Mouse (Mus musculus) left cerebral cortex, postnatal 10 days (tissue): ENCODE data around the gene Hpdl. TPM values are rescaled to one million over a fixed set of nuclear protein-coding genes. Genes with fewer than 3 reads are reported as not detected.
"Not testable (repeated sequence)": the region's sequence is repeated elsewhere in the genome, so short reads cannot be mapped to it uniquely, and the experiment has no call there.

Experiments used
- DNase-seq, 2 experiments: peaks; one replicate each; pipeline ENCODE4 v3.0.0; 2021 to 2022; ENCODE audit warnings: low spot score in 2 of 2, mixed read lengths in 1 of 2; ENCODE audit errors: extremely low spot score in 1 of 2
- intact Hi-C: fragments of 180-260 bp; cut with DNase I; formaldehyde crosslinking; loops from one replicate; pipeline ENCODE4 v1.15.1; 2025
- total RNA-seq, 2 experiments: library from RNA; stranded (reverse); gene quantifications; 2 replicates each; pipeline ENCODE4 v1.2.3; 2021

Gene Hpdl
- under 1 TPM; 0.77 to 0.79 TPM for total RNA-seq

DNA sequence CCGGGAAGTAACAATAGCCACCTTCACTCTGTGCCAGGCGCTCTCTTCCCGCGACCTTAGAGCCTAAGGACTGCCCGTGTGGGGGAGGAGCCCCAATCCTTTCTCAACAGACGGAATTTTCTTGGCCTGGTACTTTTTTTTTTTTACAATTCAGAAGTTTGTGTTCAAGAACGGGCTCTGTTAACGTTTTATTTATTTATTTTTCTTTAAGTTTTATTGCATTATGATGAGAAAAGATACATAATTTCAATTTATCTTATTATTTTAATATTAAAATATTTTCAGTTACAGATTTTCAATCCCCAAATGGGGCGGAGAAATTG is at the start of gene Hpdl:
Gene Hpdl, minus strand, starts transcription at position 14 of the 323 bp plus-strand sequence.
- intact Hi-C loops, result loop anchor here (10.0 kb wide), 1 partner anchor 313 kb away; the partner anchor contains the start of gene Plk3
- DNase-seq, result no peak

DNA sequence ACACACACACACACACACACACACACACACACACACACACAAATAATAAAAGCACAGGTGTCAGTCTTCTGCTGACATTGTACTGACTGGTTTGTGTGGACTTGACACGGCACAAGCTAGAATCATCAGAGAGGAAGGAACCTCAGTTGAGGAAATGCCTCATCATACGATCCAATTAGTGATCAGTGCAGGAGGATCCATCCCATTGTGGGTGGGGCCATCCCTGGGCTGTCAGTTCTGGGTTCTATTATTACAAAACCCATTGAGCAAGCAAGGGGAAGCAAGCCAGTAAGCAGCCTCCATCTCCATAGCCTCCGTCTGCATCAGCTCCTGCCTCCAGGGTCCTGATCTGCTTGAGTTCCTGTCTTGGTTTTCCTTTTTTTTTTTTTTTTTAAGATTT is 48.4 kb upstream of the Hpdl start:
- intact Hi-C loops, result no loop called here

DNA sequence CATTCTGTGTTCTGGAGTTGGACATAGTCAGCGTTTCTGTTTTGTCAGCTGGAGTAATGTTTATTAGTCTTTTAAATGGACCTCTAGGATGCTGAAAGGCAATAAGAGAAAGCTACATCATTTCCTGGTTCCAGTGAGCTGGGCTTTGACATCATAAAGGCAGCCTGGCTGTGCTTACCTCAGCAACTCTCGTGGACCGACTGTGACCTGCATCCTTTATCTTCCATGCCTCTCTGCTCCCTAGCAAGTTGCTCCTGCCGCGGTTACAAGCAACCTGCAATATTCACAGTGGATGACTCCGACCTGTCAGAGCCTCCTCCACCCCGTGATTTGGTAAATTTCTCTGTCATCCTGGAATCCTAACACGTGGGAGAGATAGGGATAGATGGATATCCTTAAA is 40.5 kb upstream of the Hpdl start:
- DNase-seq, result no peak
- intact Hi-C loops, result no loop called here

More for the DNA sequence above, 48.4 kb upstream of the Hpdl start:
- no peak for DNase-seq

DNA sequence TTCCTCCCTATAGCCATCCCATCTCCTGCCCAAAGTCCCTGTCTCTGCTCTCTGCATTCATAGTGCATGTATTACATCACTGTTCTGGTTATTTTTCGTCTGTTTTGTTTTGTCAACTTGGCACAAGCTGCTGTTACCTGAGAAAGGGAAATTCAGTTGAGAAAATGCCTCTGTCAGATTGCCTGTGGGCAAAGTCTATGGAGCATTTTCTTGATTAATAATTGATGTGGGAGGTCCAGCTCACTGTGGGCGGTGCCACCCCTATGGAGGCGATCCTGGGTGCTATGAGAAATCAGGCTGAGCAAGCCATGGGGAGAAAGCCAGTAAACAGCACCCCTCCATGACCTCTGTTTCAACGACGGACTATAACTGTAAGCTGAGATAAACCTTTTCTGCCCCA is 38.2 kb upstream of the Hpdl start:
- intact Hi-C loops, result no loop called here
- DNase-seq, result no peak

DNA sequence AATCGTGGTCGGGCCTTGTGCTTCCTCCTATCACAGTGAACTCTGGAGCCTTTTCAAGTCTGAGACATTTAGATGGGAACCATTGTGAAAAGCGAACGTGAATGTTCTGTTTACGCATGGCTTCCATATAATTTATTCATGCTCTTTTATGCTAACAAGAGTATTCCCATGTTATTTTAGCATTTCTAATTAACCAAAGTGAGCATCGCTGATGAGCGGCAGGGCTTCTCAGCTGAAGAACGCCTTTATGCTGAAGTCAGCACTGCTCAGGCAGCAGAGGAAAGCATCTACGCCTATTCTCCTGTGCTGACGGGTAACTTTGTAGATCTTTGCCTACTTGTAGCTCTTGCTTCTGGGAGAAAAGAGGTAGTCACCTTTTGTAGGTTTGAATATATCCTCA is 35.7 kb upstream of the Hpdl start:
- DNase-seq, result no peak
- intact Hi-C loops, result no loop called here

DNA sequence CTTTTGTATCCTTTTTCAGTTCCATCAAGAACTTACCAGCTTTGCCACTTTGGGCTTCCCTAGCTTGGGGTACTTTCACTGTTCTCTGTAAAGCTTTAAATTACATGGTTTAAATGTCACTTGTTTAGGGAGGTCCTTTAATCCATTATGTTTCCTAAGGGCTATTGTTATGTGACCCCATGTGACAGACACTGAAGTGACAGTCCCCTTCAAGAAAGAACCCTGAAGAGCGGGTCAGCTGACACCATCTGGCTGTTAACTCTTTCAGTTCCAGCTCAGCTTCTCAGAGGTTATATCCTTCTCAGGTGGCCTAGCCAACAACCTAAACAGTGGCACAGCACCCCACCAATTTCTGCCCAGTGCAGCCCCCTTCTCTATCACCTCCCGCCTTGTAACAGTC is 32.8 kb upstream of the Hpdl start:
- no peak for DNase-seq
- intact Hi-C loops, result no loop called here

DNA sequence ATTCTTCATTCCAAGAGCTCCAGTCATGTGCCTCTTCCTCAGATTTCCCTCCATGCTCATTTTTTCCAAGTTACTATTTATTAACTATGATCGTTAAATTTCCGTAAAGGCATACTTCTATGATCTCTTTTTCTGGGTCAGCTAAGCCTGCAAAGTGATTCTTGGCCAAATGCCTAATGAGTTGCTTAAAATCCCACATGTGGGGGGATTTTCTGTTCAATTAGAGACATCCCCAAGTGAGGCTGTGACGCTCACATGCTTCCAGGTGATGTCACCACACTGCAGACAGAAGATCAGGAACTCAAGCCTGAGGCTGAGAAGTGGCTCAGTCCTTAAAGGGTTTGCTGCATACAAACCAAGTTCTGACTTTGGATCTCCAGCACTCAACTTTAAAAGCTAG is 28.4 kb upstream of the Hpdl start:
- intact Hi-C loops, result no loop called here

DNA sequence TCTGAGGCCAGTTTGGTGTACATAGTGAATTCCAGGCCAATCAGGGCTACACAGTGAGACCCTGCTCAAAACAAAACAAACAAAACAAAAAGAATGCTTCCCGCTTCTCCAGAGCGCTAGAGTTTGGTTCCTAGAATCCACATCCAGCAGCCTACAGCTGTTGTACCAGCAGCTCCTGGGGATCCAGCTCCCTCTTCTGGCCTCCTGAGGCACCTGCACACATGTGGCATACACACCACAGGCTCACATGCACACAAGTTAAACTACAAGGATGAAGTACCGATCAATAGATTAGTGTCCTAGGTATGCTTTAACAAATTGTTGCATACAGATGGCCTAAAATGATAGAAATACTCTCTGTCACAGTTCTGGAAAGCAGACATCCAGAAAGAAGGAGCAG is 22.8 kb upstream of the Hpdl start:
- no peak for DNase-seq
- intact Hi-C loops, result no loop called here

More for the DNA sequence above, 28.4 kb upstream of the Hpdl start:
- DNase-seq, result no peak

DNA sequence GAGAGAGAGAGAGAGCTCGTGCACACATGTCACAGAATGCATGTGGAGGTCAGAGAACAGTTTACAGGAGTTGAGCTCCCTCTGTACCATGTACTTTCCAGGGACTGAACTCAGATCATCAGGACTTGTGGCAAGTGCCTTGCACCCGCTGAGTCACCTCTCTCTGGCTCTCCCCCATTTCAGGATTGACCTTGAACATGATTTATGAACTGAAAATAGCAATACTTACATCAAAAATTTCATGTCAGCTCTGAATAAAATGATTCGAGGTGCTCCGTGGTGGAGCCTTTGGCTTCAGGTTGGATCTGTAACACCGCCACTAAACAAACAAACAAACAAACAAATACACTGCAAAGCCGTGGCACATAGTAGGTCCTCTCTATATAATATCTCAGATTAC is 19.3 kb upstream of the Hpdl start:
- intact Hi-C loops, result no loop called here
- no peak for DNase-seq

DNA sequence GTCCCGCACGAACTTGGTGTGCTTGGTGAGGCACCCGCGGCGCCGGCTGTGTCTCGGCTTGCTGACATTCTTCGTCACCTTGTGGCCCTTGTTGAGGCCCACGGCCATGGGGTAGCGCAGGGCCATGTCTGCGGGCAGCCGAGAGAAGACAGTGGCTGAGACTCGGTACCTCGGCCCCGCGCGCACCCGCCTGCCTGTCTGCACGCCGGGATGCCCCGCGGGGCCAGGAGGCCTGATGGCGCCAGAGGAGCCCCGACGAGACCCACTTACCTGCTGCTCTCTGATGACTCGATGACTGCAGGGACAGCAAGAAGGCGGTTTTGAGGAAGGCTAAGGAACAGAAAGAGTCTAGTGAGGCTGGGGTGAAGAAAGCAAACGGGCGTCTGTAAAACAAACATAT is 18.6 kb upstream of the Hpdl start:
- DNase-seq, intact Hi-C loops: not testable (repeated sequence)

DNA sequence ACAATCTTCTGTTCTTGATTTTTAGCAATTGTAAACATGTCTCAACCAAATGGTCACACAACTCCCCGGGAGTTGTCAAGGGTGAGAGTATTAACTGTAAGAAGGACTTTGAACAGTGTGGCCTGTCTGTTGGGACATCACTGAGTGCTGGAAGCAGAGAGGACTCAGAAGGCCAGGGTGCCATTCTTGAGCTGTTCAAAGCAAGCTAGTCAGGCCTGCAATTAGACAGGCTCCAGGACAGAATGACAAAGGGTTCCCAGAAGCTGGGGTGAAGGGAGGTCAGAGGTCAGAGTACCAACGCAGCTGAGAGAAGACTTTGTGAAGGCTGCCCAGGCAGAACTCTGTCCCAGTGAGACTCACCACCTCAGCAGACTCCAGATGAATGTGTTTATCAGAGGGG is 17.5 kb upstream of the Hpdl start:
- DNase-seq, result no peak
- intact Hi-C loops, result no loop called here

DNA sequence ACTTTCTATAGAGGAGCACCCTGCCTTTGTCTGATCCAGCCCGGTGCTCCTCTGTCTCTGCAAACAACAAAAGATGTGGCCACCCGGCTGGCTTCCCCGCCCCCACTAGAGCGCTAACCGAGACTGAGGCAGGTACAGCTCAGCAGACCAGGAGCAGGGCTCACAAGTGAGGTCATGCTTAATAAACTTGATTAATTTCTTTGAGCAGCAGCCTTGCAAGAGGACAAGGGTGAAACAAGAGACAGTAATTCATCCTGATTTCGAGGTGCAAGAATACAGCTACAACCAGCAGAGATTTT is 8.5 kb upstream of the Hpdl start:
- no peak for DNase-seq
- intact Hi-C loops, result no loop called here

DNA sequence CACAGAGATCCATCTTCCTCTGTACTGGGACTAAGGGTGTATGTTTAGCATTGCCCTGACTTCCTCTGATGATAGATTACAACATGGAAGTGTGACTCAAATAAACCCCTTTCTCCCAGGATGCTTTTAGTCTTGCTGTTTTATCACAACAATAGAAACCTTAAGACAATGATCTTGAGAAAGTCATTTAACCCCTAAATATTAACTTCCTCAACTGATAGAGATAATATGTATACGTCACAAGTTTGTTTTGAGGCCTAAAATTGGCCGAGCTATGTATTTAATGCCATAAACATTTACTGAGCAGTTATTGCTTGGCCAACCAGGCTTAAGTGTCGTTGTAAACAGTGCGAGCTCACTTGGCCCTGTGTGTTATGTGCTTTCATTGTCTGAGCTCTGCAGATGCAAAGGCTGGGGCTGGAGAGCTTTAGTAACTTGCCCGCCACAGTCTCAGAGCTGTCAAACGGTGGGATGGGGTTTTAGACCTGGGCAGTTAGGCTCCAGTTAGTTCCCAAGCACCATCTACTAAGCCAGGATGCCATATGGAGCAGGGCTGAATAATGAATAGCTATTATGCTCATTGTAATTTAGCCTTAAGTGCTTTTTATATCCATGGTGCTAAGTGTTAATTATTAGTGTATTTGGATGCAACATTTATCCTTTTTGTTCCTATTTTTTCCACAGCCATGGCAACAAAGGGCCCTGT is 8.0 kb upstream of the Hpdl start:
- no peak for DNase-seq

DNA sequence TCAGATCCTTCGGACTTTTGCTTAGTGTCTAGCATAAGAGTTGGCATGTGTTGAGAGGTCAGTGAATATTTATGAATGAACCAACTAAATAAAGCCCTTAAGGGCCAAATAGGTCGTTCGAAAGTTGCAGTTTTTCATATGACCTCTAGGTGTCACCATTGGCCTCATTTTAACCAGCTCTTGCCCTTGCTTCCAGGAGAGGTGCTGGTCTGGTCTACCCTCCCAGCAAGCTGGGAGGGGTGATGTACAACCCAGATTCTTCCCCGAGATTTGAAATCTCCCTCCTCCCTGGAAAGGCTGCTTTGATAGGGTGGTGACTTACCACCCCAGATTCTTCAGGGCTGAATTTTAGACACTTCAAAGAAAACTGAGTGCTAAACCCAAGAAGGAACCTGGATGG is 6.3 kb upstream of the Hpdl start:
- intact Hi-C loops, result loop anchor here (1.0 to 10.0 kb wide), 2 partner anchors 163 to 307 kb away; partner anchors contain the start of gene Plk3
- DNase-seq, result peak in 1 of 2 experiments; percentile 34

More for the DNA sequence above, 8.0 kb upstream of the Hpdl start:
- intact Hi-C loops, result loop anchor here (10.0 kb wide), 1 partner anchor 305 kb away; the partner anchor contains the start of gene Plk3

DNA sequence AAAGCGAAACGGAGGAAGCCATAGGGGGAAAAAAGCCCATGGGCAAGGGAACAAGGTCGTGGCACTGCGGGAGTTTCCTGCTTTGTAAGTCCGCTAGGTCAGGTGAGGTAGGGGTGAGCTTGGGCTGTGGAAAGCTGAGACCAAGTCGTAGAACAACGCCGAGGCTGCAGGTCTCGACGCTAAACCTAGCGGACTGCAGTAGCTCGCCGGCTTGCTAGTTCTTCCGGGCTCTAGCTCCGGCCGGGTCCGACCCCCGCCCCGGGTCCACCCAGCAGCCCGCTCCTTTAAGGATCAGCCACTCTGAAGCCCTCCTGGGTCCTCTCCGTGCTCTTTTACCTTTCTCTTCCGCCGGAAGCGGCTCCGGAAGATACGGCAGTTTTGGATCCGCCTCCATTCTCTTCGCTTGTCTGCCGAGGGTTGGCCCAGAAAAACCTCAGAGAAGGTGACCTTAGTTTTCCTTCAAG is 3.1 kb upstream of the Hpdl start:
- intact Hi-C loops, result loop anchor here (10.0 kb wide), 1 partner anchor 310 kb away; the partner anchor contains the start of gene Plk3
- peak; percentile 69 to 72 for DNase-seq

DNA sequence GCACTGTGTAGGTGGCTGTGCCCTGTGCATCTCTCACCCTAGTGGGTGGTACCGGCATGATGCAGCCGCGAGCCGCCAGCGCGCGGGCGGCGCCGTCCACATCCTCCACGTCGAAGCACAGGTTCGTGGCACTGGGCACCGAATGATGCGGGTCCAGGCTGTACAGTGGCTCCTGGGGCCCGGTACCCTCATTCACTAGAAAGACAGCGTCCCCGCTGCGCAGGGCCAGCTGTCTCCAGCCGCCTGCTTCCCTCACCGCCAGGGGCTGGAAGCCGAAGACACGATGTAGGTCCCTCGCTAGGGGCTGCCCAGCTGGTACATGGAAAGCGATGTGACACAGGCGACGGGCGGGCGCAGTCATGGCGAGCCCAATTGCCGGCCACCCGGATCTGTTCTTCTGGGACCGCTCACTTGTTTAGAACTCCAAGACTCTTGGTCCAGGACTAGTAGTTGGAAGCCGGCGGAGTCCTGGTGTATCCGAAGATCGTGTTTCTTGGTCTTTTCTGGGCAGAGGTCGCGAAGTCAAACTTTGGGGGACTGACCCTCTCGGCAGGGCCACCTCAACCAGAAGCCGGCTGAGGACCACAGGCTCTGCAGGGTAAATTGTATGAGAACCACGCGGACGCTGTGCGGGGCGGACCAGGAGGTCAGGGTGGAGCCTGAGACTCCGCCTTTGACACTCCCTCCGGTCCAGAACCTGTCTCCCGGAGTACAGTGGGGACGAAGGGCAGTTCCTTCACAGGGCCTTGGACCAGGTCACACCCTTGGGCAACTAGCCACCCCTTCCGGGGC is 409 bp downstream of the Hpdl start:
- peak in 1 of 2 experiments; percentile 72 for DNase-seq
- intact Hi-C loops, result loop anchor here (10.0 kb wide), 1 partner anchor 314 kb away; the partner anchor contains the start of gene Plk3

DNA sequence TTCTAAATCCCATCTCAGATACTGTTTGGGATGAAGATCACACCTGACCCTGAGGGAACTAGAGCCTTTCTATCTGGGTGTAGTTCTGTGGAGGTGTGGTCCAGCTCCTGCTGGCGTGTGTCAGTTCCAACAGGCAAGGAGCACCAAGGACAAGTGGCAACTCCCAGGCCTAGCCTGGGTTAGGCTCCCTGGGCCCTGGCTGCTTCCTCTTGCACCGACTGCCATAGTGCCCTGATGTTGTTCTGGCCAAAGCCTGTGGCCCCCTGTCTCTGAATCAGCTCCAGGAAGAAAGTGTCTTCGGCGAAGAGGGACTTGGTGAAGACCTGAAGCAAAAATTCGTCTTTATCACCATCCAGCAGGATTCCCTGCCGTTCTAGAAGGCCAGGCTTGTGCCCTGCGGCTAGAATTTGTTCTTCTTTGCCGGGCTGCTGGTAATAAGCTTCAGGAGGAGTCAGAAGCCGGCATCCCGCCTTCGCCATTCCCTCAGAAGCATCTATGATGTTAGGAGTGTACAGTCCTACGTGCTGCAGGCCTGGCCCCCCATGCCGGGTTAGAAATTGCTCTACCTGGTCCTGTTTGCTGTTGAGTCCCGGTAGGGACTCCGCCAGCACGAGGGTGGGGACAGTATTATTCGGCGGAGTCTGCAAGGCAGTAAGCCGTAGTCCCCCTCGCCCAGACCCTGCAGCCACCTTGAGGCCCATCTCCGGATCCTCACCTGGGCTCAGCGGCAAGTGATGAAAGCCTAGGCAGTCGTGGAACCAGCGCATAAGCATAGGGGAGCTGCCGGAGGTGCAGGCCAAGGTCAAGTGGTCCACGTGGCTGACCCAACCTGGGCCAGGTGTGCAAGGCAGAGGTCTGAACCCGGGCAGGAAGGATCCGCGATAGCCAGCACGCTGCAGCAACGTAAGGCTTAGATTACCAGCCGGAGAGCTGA is 1.3 kb downstream of the Hpdl start:
- DNase-seq, result no peak
- intact Hi-C loops, result loop anchor here (10.0 kb wide), 1 partner anchor 315 kb away; the partner anchor contains the start of gene Plk3

DNA sequence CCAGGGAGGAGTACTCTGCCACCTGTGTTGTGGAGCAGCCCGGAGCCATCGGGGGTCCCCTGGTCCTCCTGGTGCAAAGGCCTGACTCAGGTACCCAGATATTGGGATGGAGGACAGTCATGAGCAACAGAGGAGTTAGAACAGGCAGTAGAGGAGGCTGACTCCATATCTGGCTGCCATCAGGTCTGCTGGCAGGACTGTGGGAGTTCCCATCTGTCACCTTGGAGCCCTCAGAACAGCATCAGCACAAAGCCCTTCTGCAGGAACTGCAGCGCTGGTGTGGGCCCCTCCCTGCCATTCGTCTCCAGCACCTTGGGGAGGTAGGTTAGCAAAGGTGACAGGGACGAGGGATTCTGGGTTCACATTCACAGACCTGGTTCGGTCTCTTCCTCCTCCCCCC is 4.0 kb downstream of the Hpdl start:
- no peak for DNase-seq
- intact Hi-C loops, result no loop called here

DNA sequence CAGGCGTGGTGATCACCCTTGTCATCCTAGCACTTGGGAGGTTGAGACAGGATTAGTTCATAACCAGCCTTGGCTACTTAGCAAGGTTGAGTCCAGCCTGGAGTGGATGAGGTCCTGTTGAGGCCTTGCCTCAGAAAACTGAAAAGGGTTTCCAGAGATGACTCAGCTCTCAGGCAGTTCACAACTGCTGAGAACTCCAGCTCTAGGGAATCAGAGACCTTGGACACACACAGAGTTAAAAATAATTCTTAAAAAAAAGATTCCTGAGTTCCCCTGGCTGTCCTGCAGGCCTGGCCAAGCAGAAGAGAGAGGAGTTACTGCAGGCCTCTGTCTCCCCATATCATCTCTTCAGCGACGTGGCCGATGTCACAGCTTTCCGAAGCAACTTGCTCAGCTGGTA is 6.2 kb downstream of the Hpdl start:
- intact Hi-C loops, result no loop called here
- no peak for DNase-seq
